Mouse (Mus musculus): Measurements from ENCODE around the gene Tubb2b.

- peak; percentile 9; the same call in 1 of the 2 replicates for TF ChIP-seq CTCF (IDR thresholded peaks at IDR 0.05; ENCODE audit: control insufficient read depth, insufficient read depth, insufficient replicate concordance, low read depth, low read length)
- peak; percentile 88 for TF ChIP-seq POLR2A (IDR thresholded peaks at IDR 0.05; ENCODE audit: control insufficient read depth, low read depth, low read length)
Measured at GRCm38 (mm10) chr13:34077492-34078271, 52.6 kb downstream of the Tubb2b start, which contains the start of gene Tubb2a.
